Mouse (Mus musculus): Measurements from ENCODE around the gene Cd300ld2.
"Not testable (repeated sequence)": the region's sequence is repeated elsewhere in the genome, so short reads cannot be mapped to it uniquely, and the experiment has no call there.

The Cd300ld2 gene

DNA sequence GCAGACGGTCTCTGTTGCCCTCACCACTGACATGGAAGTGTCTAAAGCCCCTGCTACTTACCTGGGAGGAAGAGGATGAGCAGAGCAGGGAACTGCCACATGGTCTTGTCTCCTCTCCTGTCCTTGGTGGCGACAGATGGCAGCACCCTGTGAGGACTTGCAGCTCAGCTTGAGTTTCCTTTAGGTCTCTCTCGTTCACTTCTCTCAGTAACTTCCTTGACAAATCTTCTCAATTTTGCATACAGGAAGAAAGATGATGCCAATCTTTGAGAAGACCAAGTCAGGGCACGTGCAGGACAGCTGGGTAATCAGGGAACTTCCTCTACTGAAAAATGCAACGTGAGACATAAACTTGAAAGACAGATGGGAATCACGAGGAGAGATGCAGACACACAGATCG lies at the start of gene Cd300ld2:
Cd300ld2 (minus strand) TSS at position 101 of the 400 bp plus-strand sequence.
- not testable (repeated sequence) for DNase-seq (ENCODE audit: extremely low spot score, low read depth, low spot score)

DNA sequence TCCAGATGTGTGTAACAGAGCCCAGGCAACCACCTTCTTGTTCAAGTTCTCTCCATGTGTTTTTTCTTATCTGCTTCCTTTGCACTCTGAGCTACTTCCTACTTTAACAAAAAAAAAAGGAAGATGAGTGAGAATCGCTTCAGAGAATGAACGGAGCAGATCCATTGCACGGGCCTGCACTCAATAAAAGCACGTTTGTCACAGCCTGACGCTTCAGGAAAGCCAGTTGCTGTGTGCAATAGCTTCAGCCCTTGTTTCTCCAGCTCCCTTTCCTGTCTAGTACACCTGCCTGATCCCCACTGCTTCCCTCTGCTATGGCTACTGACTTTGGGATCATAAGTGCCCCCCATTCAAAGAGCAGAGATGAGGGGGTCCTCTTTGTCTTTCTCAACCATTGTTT lies 46.1 kb upstream of the Cd300ld2 start, which contains the start of gene Cd300e:
Cd300e (minus strand) TSS at position 101 of the 400 bp plus-strand sequence.
- no peak for DNase-seq (ENCODE audit: extremely low spot score, low read depth, low spot score)

DNA sequence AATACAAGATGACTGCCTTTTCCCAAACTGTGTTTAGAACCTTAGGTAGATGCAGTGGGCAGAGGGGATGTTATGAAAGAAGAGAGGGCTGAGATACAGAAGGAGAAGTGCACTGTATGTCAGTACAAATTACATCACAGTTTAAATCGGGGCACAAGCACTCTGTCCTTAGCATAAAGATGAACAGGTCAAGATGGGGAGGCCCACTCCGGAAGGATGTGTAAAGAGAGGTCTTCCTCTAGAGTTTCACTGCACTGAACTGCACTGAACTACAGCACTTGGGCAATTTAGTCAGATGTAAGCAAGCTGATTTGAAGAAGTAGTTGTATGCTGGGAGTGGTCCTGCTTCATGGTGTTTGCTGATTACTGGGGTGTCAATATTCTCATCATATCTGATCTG lies 43.8 kb upstream of the Cd300ld2 start:
- DNase-seq (ENCODE audit: extremely low spot score, low read depth, low spot score), result no peak

DNA sequence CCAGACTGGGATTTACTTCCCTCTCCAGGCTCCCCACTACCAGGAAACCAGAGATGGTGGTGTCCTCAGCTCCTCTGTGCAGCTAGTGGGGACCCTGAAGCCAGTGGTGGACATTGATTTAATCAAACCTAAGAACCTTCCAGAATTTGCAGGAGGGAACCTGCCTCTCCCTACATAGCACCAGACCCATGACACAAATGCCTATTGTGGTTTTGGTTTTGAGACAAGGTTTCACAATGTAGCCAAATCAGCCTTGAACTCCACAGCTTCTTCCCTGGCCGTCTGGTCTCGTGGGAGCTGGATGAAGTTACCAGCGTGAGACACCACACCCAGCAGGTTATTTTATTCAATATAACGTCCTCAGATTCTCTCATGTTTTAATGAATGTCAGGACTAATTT lies 42.7 kb upstream of the Cd300ld2 start:
- no peak for DNase-seq (ENCODE audit: extremely low spot score, low read depth, low spot score)

DNA sequence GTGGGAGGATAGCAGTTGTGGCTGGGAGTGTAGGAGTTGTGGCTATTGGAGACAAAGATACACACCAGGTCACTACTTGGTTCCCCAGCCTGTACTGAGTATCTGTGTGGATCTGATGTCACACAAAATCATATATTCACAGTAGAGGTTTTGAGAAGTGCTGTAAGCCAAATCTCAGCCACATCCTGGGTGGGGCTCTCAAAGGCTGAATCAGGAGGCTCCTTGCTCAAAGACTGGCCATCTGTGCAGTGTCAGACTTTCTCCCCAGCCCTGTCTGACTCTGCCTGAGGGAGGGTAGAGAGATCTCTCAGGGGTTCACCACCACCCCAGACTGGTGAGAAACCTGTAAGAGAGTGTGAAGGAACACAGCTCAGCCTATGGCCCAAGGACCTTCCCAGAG lies 38.5 kb upstream of the Cd300ld2 start:
- DNase-seq (ENCODE audit: extremely low spot score, low read depth, low spot score), result no peak

DNA sequence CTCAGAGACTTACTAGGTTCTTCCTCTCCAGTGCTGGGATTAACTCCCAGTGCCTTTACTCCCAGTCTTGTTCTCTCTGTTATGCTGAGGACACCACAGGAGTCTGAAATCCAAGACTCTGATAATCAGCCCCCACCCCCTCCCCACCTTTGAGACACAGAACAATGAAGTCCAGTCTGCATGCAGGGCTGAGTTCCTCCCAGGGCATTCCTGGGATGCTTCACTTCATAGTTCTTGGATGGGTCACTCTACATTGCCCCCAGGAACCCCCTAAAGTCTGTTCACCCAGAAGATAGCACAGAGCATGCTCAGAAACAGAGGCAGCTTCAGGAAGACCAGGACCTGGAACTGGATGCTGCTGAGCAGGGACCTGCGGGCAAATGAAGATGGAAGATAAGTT lies 37.0 kb upstream of the Cd300ld2 start:
- DNase-seq (ENCODE audit: extremely low spot score, low read depth, low spot score), result no peak

DNA sequence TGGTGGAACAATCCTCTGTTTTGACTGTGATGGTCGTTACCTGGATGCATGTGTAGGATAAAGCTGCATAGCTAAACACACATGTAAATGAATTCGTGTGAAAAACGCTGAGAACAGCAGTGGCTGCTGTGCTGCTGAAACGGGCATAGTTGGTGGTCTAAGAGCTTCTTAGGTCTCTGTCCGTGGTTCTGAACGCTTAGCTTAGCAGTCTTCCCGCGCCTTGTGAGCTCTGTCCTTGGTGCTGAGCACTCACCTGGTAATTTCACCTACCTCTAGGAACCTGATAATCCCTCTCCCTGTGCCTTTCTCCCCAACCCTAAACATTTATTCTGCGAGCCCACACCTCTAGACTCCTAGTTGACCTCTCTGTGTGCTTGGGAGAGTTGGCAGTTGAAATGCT lies 36.2 kb upstream of the Cd300ld2 start:
- peak; percentile 53 for DNase-seq (ENCODE audit: extremely low spot score, low read depth, low spot score)

DNA sequence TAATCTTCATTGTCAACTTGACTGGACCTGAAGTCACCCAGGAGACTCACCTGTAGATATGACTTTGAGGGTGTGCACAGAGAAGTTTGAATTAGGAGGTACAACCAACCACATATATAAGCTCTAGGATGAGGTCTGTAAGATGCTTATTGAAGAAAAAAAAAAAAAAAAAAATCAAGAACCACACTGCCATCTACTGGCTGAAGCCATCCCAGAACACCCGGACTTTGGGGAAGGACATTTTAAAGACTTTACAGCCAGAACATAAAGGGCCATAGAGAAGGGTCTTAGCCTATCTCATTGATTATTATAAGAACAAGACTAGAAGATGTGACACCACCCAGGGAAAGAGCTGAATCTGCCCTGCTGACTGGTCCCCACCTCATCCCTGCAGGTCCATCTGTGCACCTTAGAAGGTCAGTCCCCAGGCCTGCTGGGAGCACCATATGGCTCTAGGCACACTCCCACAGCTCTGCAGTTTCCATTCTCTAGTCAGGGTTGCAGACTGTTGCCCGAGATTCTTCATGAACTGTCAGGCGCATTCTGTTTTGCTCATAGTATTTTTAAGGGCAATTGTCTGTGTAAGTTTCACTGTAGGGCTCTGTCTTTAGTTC lies 33.4 kb upstream of the Cd300ld2 start:
- no peak for DNase-seq (ENCODE audit: extremely low spot score, low read depth, low spot score)

DNA sequence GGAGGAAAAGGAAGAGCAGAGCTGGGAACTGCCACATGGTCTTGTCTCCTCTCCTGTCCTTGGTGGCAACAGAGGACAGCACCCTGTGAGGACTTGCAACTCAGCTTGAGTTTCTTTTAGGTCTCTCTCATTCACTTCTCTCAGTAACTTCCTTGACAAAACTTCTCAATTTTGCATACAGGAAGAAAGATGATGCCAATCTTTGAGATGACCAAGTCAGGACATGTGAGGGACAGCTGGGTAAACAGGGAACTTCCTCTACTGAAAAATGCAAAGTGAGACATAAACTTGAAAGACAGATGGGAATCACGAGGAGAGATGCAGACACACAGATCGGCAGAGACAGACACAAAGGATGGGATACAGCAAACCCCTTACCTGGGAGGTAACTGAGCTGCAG lies 32.3 kb upstream of the Cd300ld2 start, which contains the start of gene Cd300ld3:
Cd300ld3 (minus strand) TSS at position 151 of the 400 bp plus-strand sequence.
- DNase-seq (ENCODE audit: extremely low spot score, low read depth, low spot score), result no peak

DNA sequence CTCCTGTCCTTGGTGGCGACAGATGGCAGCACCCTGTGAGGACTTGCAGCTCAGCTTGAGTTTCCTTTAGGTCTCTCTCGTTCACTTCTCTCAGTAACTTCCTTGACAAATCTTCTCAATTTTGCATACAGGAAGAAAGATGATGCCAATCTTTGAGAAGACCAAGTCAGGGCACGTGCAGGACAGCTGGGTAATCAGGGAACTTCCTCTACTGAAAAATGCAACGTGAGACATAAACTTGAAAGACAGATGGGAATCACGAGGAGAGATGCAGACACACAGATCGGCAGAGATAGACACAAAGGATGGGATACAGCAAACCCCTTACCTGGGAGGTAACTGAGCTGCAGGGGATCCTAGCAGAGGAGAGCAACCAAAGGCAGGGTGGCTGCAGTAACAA lies 21.7 kb upstream of the Cd300ld2 start, which contains the start of gene Cd300ld5:
Cd300ld5 (minus strand) TSS at position 101 of the 400 bp plus-strand sequence.
- not testable (repeated sequence) for DNase-seq (ENCODE audit: extremely low spot score, low read depth, low spot score)

DNA sequence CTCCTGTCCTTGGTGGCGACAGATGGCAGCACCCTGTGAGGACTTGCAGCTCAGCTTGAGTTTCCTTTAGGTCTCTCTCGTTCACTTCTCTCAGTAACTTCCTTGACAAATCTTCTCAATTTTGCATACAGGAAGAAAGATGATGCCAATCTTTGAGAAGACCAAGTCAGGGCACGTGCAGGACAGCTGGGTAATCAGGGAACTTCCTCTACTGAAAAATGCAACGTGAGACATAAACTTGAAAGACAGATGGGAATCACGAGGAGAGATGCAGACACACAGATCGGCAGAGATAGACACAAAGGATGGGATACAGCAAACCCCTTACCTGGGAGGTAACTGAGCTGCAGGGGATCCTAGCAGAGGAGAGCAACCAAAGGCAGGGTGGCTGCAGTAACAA lies 10.9 kb upstream of the Cd300ld2 start, which contains the start of gene Cd300ld4:
Cd300ld4 (minus strand) TSS at position 101 of the 400 bp plus-strand sequence.
- DNase-seq (ENCODE audit: extremely low spot score, low read depth, low spot score), result not testable (repeated sequence)

DNA sequence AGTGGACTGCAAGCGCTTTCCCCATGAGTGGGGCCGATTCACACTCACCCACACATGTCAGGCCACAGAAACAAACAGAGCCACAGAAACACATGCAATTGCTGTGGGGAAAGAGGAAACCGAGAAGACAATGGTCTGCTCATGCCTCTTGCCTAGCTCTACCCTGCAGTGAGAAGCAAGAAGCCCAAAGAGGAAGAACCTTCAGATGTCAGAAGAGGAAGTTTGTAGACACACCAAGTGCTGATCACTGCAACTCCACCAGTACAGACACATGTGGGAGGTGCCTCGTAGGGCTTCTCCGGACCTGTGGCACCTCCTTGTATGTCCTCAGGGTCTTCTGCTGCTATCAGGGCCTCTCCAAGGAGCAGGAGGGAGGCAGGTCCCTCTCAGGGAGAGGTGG lies 11.9 kb downstream of the Cd300ld2 start:
- no peak for DNase-seq (ENCODE audit: extremely low spot score, low read depth, low spot score)

DNA sequence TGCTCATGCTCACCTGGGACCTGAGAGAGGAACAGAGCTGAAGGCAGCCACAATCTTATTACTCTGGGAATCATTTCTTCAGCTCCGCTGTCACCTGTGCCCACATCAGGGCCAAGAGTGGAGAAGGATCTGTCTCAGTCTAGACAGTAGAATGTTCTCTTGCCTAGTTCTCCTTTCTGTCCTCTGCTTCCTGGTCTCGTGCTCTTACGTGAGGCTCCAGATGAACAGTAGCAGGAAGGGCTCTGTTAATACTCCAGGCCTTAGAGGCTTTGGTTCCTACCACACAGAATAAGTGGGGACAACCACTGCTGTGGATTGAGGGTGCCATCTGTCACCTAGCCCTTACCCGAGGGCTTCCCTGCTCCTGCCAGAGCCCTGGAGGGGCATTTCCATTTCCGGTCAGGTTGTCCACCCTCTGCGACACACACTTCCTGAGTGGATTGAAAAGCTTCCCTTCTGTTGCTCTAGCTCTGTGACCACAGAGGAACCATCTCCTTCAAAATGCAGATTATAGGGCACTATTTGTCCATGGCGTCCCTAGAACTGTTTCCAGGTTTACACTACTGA lies 14.4 kb downstream of the Cd300ld2 start, which contains the start of gene Cd300c2:
Cd300c2 (minus strand) TSS at position 407 of the 567 bp plus-strand sequence.
- DNase-seq (ENCODE audit: extremely low spot score, low read depth, low spot score), result no peak

DNA sequence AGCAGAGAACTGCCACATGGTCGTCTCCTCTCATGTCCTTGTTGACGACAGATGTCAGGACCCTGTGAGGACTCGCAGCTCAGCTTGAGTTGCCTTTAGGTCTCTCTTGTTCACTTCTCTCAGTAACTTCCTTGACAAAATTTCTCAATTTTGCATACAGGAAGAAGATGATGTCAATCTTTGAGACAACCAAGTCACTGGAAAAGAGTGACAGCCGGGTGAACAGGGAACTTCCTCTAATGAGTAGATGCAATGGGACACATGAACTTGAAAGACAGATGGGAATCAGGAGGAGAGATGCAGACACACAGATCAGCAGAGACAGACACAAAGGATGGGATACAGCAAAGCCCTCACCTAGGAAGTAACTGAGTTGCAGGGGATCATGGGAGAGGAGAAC lies 26.2 kb downstream of the Cd300ld2 start, which contains the start of gene Cd300ld:
Cd300ld (minus strand) TSS at position 130 of the 400 bp plus-strand sequence.
- DNase-seq (ENCODE audit: extremely low spot score, low read depth, low spot score), result no peak

DNA sequence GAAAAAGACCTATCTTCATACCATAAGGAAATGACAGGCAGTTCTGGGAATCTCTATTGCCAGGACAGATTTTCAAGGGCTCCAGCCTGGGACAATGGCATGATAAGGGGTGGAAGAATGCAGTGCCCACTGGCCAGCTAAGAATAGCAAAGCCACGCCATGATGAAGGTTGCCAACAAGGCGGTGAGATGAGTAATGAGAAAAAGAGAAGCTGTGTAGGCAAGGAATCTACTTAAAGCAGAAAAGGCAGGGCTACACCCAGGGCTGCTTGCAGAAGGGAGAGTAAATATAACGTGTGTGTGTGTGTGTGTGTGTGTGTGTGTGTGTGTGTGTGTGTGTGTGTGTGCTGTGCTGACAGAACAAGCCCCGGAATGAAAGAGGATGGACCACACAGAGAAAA lies 34.1 kb downstream of the Cd300ld2 start:
- DNase-seq (ENCODE audit: extremely low spot score, low read depth, low spot score), result no peak

DNA sequence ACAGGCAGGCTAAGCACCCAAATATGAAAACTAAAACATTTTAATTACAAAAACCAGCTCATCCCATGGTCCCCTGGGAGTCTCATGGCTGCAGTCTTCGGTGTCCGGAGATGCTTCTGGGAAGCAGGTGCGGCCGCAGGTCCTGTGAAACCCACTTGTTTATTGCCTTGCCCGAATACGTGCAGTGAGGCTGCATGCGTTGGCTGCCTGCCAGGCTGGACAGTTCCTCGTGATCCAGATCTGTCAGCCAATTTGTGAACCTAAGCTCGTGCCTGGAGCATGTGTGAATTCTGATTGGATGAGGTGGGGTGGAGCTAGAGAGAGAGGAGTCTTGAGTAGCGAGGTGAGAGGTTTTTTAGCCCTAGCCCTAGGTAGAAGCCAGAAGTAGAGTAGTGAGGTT lies 43.3 kb downstream of the Cd300ld2 start:
- no peak for DNase-seq (ENCODE audit: extremely low spot score, low read depth, low spot score)

DNA sequence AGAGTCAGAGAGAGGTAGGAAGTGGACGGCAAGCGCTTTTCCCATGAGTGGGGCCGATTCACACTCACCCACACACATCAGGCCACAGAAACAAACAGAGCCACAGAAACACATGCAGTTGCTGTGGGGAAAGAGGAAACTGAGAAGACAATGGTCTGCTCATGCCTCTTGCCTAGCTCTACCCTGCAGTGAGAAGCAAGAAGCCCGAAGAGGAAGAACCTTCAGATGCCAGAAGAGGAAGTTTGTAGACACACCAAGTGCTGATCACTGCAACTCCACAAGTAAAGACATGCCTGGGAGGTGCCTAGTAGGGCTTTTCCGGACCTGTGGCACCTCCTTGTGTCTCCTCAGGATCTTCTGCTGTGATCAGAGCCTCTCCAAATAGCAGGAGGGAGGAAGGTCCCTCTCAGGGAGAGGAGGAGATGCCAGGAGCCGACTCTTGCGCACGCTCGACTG lies 47.2 kb downstream of the Cd300ld2 start, which contains the start of gene Cd300c:
Cd300c (minus strand) TSS at position 406 of the 456 bp plus-strand sequence.
- DNase-seq (ENCODE audit: extremely low spot score, low read depth, low spot score), result no peak

DNA sequence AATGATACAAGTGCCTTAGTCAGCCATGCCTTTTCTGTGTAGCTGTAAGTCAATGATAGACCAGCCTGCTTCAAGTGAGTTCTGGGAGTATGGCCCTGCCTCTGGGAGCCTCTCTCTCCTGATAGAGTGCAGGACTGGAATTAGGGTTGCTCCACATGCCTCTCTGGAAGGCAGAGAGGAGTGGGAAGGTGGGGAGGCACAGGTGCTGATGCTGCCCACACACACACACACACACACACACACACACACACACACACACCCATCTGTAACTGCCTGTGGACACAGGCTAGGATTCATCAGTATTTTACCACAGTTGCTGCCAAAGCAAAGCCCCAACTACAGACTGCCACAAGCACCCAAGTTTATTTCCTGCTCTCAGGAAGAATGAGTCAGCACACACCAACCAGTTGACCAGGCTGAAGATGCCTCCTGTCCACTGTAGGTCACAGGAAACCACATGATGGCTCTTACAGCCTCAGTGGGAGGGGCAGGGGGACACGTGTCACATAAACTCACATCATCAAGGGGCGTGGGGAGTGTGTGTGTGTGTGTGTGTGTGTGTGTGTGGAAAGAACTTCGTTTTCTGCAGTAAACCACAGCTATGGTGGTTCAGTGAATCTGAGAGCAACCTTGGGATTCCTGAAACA lies 50.7 kb downstream of the Cd300ld2 start:
- no peak for DNase-seq (ENCODE audit: extremely low spot score, low read depth, low spot score)

DNA sequence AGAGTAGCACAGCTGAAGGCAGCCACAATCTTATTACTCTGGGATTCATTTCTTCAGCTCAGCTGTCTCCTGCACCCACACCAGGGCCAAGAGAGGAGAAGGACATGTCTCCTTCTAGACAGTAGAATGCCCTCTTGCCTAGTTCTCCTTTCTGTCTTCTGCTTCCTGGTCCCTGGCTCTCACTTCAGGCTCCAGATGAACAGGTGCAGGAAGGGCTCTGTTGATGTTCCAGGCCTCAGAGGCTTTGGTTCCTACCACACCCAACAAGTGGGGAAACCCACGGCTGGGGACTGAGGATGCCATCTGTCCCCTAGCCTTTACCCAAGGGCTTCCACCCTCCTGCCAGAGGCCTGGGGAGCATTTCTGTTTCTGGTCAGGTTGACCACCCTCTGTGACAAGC lies 55.6 kb downstream of the Cd300ld2 start:
- no peak for DNase-seq (ENCODE audit: extremely low spot score, low read depth, low spot score)
